Comparison of ENCODE assay signal across 8 mouse cellular contexts in genomic region chr11:5740965-5741627, GRCm38 (mm10). TPM values are rescaled to one million over a fixed set of nuclear protein-coding genes. Genes with fewer than 3 reads are reported as not detected.
A peak's percentile ranks its signal among the peaks of the same experiment; 100 is the strongest.
DNase-seq lines count a peak whose midpoint lies in the region; ATAC-seq and TF ChIP-seq lines count a peak whose summit lies in the region.

No protein-coding gene starts in this region.

- no peaks in the 10 kb centered on the region for H3K27me3 ChIP-seq in forebrain, postnatal 0 days (ENCODE audit: insufficient read depth, low read length)
- H3K27me3 ChIP-seq in lung, embryonic 16.5 days (ENCODE audit: control insufficient read depth, insufficient read depth, low read depth, low read length) = no peaks in the 10 kb centered on the region

- H3K9me3 ChIP-seq in forebrain, postnatal 0 days (ENCODE audit: low read length) = no peaks in the 10 kb centered on the region
- H3K9me3 ChIP-seq in lung, embryonic 16.5 days (ENCODE audit: control insufficient read depth, low read length) = no peaks in the 10 kb centered on the region

- peak overlapping the region; percentile 97 for H3K9ac ChIP-seq in forebrain, postnatal 0 days
- H3K9ac ChIP-seq in lung, embryonic 16.5 days (ENCODE audit: low read length) = peak overlapping the region; percentile 92

- WGBS in forebrain, postnatal 0 days = 3% methylated on average over 49 of the region's 50 CpGs
- under 1% methylated on average over 19 of the region's 50 CpGs for WGBS in lung, embryonic 16.5 days

- no peaks in the 10 kb centered on the region for H3K36me3 ChIP-seq in forebrain, postnatal 0 days (ENCODE audit: insufficient read depth)
- H3K36me3 ChIP-seq in lung, embryonic 16.5 days (ENCODE audit: control insufficient read depth, insufficient read depth, low read length) = no peaks in the 10 kb centered on the region

- peak overlapping the region; percentile 93 for H3K4me2 ChIP-seq in forebrain, postnatal 0 days (ENCODE audit: low read depth)
- H3K4me2 ChIP-seq in lung, embryonic 16.5 days (ENCODE audit: low read depth, low read length) = peak overlapping the region; percentile 85

- H3K4me3 ChIP-seq in forebrain, postnatal 0 days (ENCODE audit: low read depth, low read length) = peak overlapping the region; percentile 90
- H3K4me3 ChIP-seq in lung, embryonic 16.5 days (ENCODE audit: low read length) = peak overlapping the region; percentile 94

- peak; percentile 94 for ATAC-seq in forebrain, postnatal 0 days
- ATAC-seq in lung, embryonic 16.5 days (ENCODE audit: low read depth) = peak; percentile 97

- TF ChIP-seq CTCF in forebrain, postnatal 0 days (IDR thresholded peaks at IDR 0.05; ENCODE audit: low read depth) = no peak

- peak; percentile 87 for DNase-seq in MN1 (ENCODE audit: low spot score)
- peak; percentile 76 to 86 for DNase-seq in cerebellum, adult 18-20 months
- peak; percentile 76 for DNase-seq in forebrain, postnatal 0 days
- peak; percentile 83 for DNase-seq in heart, postnatal 4 days
- peak; percentile 66 to 79 for DNase-seq in layer of hippocampus, postnatal 10 days (ENCODE audit: low spot score in 2 of 2)
- DNase-seq in ovary, adult 18-20 months (ENCODE audit: low spot score) = peak; percentile 66
- peak; percentile 70 to 74 for DNase-seq in thymus, adult 18-20 months

- H3K27ac ChIP-seq in forebrain, postnatal 0 days (ENCODE audit: low read depth, low read length) = peak overlapping the region; percentile 82
- H3K27ac ChIP-seq in lung, embryonic 16.5 days (ENCODE audit: low read length) = peak overlapping the region; percentile 75

- no peaks in the 10 kb centered on the region for H3K4me1 ChIP-seq in forebrain, postnatal 0 days (ENCODE audit: insufficient read depth)
- peaks cover 2% of the 10 kb centered on the region; the same call in 1 of the 2 replicates for H3K4me1 ChIP-seq in lung, embryonic 16.5 days (replicated peaks; ENCODE audit: control insufficient read depth, insufficient read depth, low read length)

RNA-seq across cellular contexts. Expression of gene Urgcp, which starts 21.1 kb away (rescaled TPM):
- 39.6 and 48.1 TPM in 2 replicates for total RNA-seq in forebrain, postnatal 0 days (2014; rRNA removed)
- 28.4 and 33.4 TPM in 2 replicates for polyA plus RNA-seq in forebrain, postnatal 0 days (2015; fragmentation: Nextera tagmentation; extraction: Ambion mirVana)
- total RNA-seq in heart, postnatal 4 days (2021) = 10 to 100 TPM; 60.5 TPM
- 10 to 100 TPM; 46.1 to 46.3 TPM for total RNA-seq in layer of hippocampus, postnatal 10 days (2021)
- 26.0 and 26.7 TPM in 2 replicates for polyA plus RNA-seq in lung, embryonic 16.5 days (2015; fragmentation: Nextera tagmentation; extraction: Ambion mirVana)

RNA-seq across cellular contexts. Expression of gene Mrps24, which starts 25.6 kb away (rescaled TPM):
- total RNA-seq in forebrain, postnatal 0 days (2014; rRNA removed) = 83.9 and 90.7 TPM in 2 replicates
- 226 and 284 TPM in 2 replicates for polyA plus RNA-seq in forebrain, postnatal 0 days (2015; fragmentation: Nextera tagmentation; extraction: Ambion mirVana)
- total RNA-seq in heart, postnatal 4 days (2021) = 100 to 1,000 TPM; 112 to 114 TPM
- total RNA-seq in layer of hippocampus, postnatal 10 days (2021) = 10 to 100 TPM; 87.1 to 92.2 TPM
- polyA plus RNA-seq in lung, embryonic 16.5 days (2015; fragmentation: Nextera tagmentation; extraction: Ambion mirVana) = 180 TPM in 2 replicates

RNA-seq across cellular contexts. Expression of gene Dbnl, which starts 47.2 kb away (rescaled TPM):
- total RNA-seq in forebrain, postnatal 0 days (2014; rRNA removed) = 72.6 and 77.8 TPM in 2 replicates
- polyA plus RNA-seq in forebrain, postnatal 0 days (2015; fragmentation: Nextera tagmentation; extraction: Ambion mirVana) = 101 and 130 TPM in 2 replicates
- 10 to 100 TPM; 44.7 to 46.1 TPM for total RNA-seq in heart, postnatal 4 days (2021)
- total RNA-seq in layer of hippocampus, postnatal 10 days (2021) = 10 to 100 TPM; 98.0 to 98.1 TPM
- polyA plus RNA-seq in lung, embryonic 16.5 days (2015; fragmentation: Nextera tagmentation; extraction: Ambion mirVana) = 110 and 111 TPM in 2 replicates

Comparison
In these comparisons a context has a peak if more than half of its experiments do, and no peak if none do; other contexts are left out.
1. Peak in every context shown above with its lines: DNase-seq, ATAC-seq, H3K4me3 ChIP-seq and H3K27ac ChIP-seq.